ENCODE assay signal across 8 mouse cellular contexts in genomic region chr1:58391421-58392267, GRCm38 (mm10). TPM values are rescaled to one million over a fixed set of nuclear protein-coding genes. Genes with fewer than 3 reads are reported as not detected.
DNase-seq lines count a peak whose midpoint lies in the region; ATAC-seq and TF ChIP-seq lines count a peak whose summit lies in the region.

No protein-coding gene starts in this region.

- peaks cover 12% of the 10 kb centered on the region for H3K4me1 ChIP-seq in kidney, embryonic 16.5 days (ENCODE audit: insufficient read depth, low read length)
- H3K4me1 ChIP-seq in cortical plate, adult 2 months (ENCODE audit: control insufficient read depth, insufficient read depth, low read length) = no peaks in the 10 kb centered on the region
- peaks cover 29% of the 10 kb centered on the region for H3K4me1 ChIP-seq in hindbrain, embryonic 15.5 days (replicated peaks)
- 0 out of 2 replicates have a peak, but pooled peaks cover 9% of the 10 kb centered on the region for H3K4me1 ChIP-seq in midbrain, postnatal 0 days (ENCODE audit: insufficient read depth, low read length)

- peaks cover 18% of the 10 kb centered on the region for H3K36me3 ChIP-seq in kidney, embryonic 16.5 days (ENCODE audit: insufficient read depth, low read length)
- H3K36me3 ChIP-seq in hindbrain, embryonic 15.5 days = peaks cover 20% of the 10 kb centered on the region
- H3K36me3 ChIP-seq in midbrain, postnatal 0 days (ENCODE audit: insufficient read depth, low read length) = 0 out of 2 replicates have a peak, but pooled peaks cover 5% of the 10 kb centered on the region

- peak overlapping the region; percentile 99 for H3K27ac ChIP-seq in kidney, embryonic 16.5 days (ENCODE audit: low read length)
- H3K27ac ChIP-seq in cortical plate, adult 2 months (ENCODE audit: insufficient read depth, low read length) = no peak overlapping the region
- peak overlapping the region; percentile 99 for H3K27ac ChIP-seq in hindbrain, embryonic 15.5 days (replicated peaks)
- H3K27ac ChIP-seq in midbrain, postnatal 0 days (ENCODE audit: low read depth, low read length) = peak overlapping the region; percentile 100

- peak overlapping the region; percentile 92 for H3K4me3 ChIP-seq in kidney, embryonic 16.5 days (ENCODE audit: low read length)
- peak overlapping the region; percentile 97 for H3K4me3 ChIP-seq in cortical plate, adult 2 months (ENCODE audit: insufficient read depth, low read length)
- peak overlapping the region; percentile 88 for H3K4me3 ChIP-seq in hindbrain, embryonic 15.5 days
- H3K4me3 ChIP-seq in midbrain, postnatal 0 days (ENCODE audit: low read depth, low read length) = peak overlapping the region; percentile 98

- no peak for DNase-seq in kidney, adult 9 months
- DNase-seq in midbrain, postnatal 0 days (ENCODE audit: low spot score) = no peak
- DNase-seq in ovary, postnatal 36 days (ENCODE audit: low spot score) = no peak
- DNase-seq in spleen, postnatal 14 days (ENCODE audit: low spot score in 2 of 2) = no peak

- peak overlapping the region; percentile 84 for H3K4me2 ChIP-seq in kidney, embryonic 16.5 days (replicated peaks; ENCODE audit: low read depth, low read length)
- peak overlapping the region; percentile 77 for H3K4me2 ChIP-seq in hindbrain, embryonic 15.5 days
- peak overlapping the region; percentile 82 for H3K4me2 ChIP-seq in midbrain, postnatal 0 days (ENCODE audit: low read depth, low read length, poor library complexity, severe bottlenecking)

- peak overlapping the region; percentile 95 for H3K9ac ChIP-seq in kidney, embryonic 16.5 days (replicated peaks; ENCODE audit: low read length)
- H3K9ac ChIP-seq in hindbrain, embryonic 15.5 days = peak overlapping the region; percentile 93
- peak overlapping the region; percentile 99 for H3K9ac ChIP-seq in midbrain, postnatal 0 days (replicated peaks; ENCODE audit: low read length, poor library complexity, severe bottlenecking)

- no peaks in the 10 kb centered on the region for H3K27me3 ChIP-seq in kidney, embryonic 16.5 days (ENCODE audit: insufficient read depth, low read length)
- no peaks in the 10 kb centered on the region for H3K27me3 ChIP-seq in hindbrain, embryonic 15.5 days
- H3K27me3 ChIP-seq in midbrain, postnatal 0 days (ENCODE audit: insufficient read depth, low read length) = no peaks in the 10 kb centered on the region

- no peak for ATAC-seq in kidney, embryonic 16.5 days (ENCODE audit: low FRiP score, low TSS enrichment)
- ATAC-seq in hindbrain, embryonic 15.5 days (ENCODE audit: low FRiP score, low read depth) = no peak
- ATAC-seq in midbrain, postnatal 0 days (ENCODE audit: low FRiP score) = no peak
- ATAC-seq in megakaryocyte progenitor cell, adult 5-6 weeks (replicated peaks; ENCODE audit: poor library complexity) = no peak

- TF ChIP-seq POLR2A in cortical plate, adult 2 months (IDR thresholded peaks at IDR 0.05; ENCODE audit: extremely low read depth, insufficient read depth, low read length) = no peak

- whole genome bisulfite sequencing in kidney, embryonic 16.5 days = 36% methylated on average over 19 of the region's 19 CpGs
- 43% methylated on average over 19 of the region's 19 CpGs for WGBS in hindbrain, embryonic 15.5 days
- WGBS in midbrain, postnatal 0 days = 46% methylated on average over 19 of the region's 19 CpGs

- H3K9me3 ChIP-seq in kidney, embryonic 16.5 days (ENCODE audit: low read length) = no peaks in the 10 kb centered on the region
- no peaks in the 10 kb centered on the region for H3K9me3 ChIP-seq in hindbrain, embryonic 15.5 days
- no peaks in the 10 kb centered on the region for H3K9me3 ChIP-seq in midbrain, postnatal 0 days (ENCODE audit: low read length)

- no peak for TF ChIP-seq CTCF in cortical plate, adult 2 months (IDR thresholded peaks at IDR 0.05; ENCODE audit: extremely low read depth, insufficient read depth, low read length)
- TF ChIP-seq CTCF in midbrain, postnatal 0 days (IDR thresholded peaks at IDR 0.05) = no peak

RNA-seq across cellular contexts. Expression of gene Bzw1, which starts 1.1 kb away (rescaled TPM):
- polyA plus RNA-seq in kidney, embryonic 16.5 days (2015; fragmentation: Nextera tagmentation; extraction: Ambion mirVana) = 350 and 352 TPM in 2 replicates
- polyA plus RNA-seq in cortical plate, adult 2 months (2012; rRNA removed) = 80.2 and 83.9 TPM in 2 replicates
- polyA plus RNA-seq in hindbrain, embryonic 15.5 days (2015; fragmentation: Nextera tagmentation; extraction: Ambion mirVana) = 314 and 328 TPM in 2 replicates
- 251 and 312 TPM in 2 replicates for total RNA-seq in midbrain, postnatal 0 days (2014; rRNA removed)
- polyA plus RNA-seq in midbrain, postnatal 0 days (2015; fragmentation: Nextera tagmentation; extraction: Ambion mirVana) = 325 and 364 TPM in 2 replicates
- total RNA-seq in megakaryocyte progenitor cell, adult 5-6 weeks (2015) = 205 and 216 TPM in 2 replicates
- 189 and 202 TPM in 2 replicates for total RNA-seq in megakaryocyte progenitor cell, adult 5-6 weeks (2017)

RNA-seq across cellular contexts. Expression of gene Clk1, which starts 32.2 kb away (rescaled TPM):
- polyA plus RNA-seq in kidney, embryonic 16.5 days (2015; fragmentation: Nextera tagmentation; extraction: Ambion mirVana) = 191 and 204 TPM in 2 replicates
- 254 and 258 TPM in 2 replicates for polyA plus RNA-seq in cortical plate, adult 2 months (2012; rRNA removed)
- polyA plus RNA-seq in hindbrain, embryonic 15.5 days (2015; fragmentation: Nextera tagmentation; extraction: Ambion mirVana) = 145 and 151 TPM in 2 replicates
- 85.5 and 135 TPM in 2 replicates for total RNA-seq in midbrain, postnatal 0 days (2014; rRNA removed)
- polyA plus RNA-seq in midbrain, postnatal 0 days (2015; fragmentation: Nextera tagmentation; extraction: Ambion mirVana) = 83.4 and 114 TPM in 2 replicates
- total RNA-seq in megakaryocyte progenitor cell, adult 5-6 weeks (2015) = 429 and 434 TPM in 2 replicates
- total RNA-seq in megakaryocyte progenitor cell, adult 5-6 weeks (2017) = 316 and 328 TPM in 2 replicates

RNA-seq across cellular contexts. Expression of gene Nif3l1, which starts 53.3 kb away (rescaled TPM):
- polyA plus RNA-seq in kidney, embryonic 16.5 days (2015; fragmentation: Nextera tagmentation; extraction: Ambion mirVana) = 51.9 and 52.2 TPM in 2 replicates
- polyA plus RNA-seq in cortical plate, adult 2 months (2012; rRNA removed) = 19.7 and 22.4 TPM in 2 replicates
- 48.7 and 50.5 TPM in 2 replicates for polyA plus RNA-seq in hindbrain, embryonic 15.5 days (2015; fragmentation: Nextera tagmentation; extraction: Ambion mirVana)
- total RNA-seq in midbrain, postnatal 0 days (2014; rRNA removed) = 28.7 and 39.8 TPM in 2 replicates
- 39.1 and 39.6 TPM in 2 replicates for polyA plus RNA-seq in midbrain, postnatal 0 days (2015; fragmentation: Nextera tagmentation; extraction: Ambion mirVana)
- 17.8 and 27.1 TPM in 2 replicates for total RNA-seq in megakaryocyte progenitor cell, adult 5-6 weeks (2015)
- 48.9 and 58.7 TPM in 2 replicates for total RNA-seq in megakaryocyte progenitor cell, adult 5-6 weeks (2017)

RNA-seq across cellular contexts. Expression of gene Ppil3, which starts 53.6 kb away (rescaled TPM):
- polyA plus RNA-seq in kidney, embryonic 16.5 days (2015; fragmentation: Nextera tagmentation; extraction: Ambion mirVana) = 55.6 and 60.6 TPM in 2 replicates
- 28.3 and 30.3 TPM in 2 replicates for polyA plus RNA-seq in cortical plate, adult 2 months (2012; rRNA removed)
- polyA plus RNA-seq in hindbrain, embryonic 15.5 days (2015; fragmentation: Nextera tagmentation; extraction: Ambion mirVana) = 51.8 and 52.4 TPM in 2 replicates
- 19.9 and 21.9 TPM in 2 replicates for total RNA-seq in midbrain, postnatal 0 days (2014; rRNA removed)
- 40.4 and 44.2 TPM in 2 replicates for polyA plus RNA-seq in midbrain, postnatal 0 days (2015; fragmentation: Nextera tagmentation; extraction: Ambion mirVana)
- total RNA-seq in megakaryocyte progenitor cell, adult 5-6 weeks (2015) = 102 and 103 TPM in 2 replicates
- 89.6 and 95.8 TPM in 2 replicates for total RNA-seq in megakaryocyte progenitor cell, adult 5-6 weeks (2017)
